Mouse (Mus musculus): ENCODE measurements around the gene Gm15080. TPM values are rescaled to one million over a fixed set of nuclear protein-coding genes. Genes with fewer than 3 reads are reported as not detected.
"Not testable (repeated sequence)": the region's sequence is repeated elsewhere in the genome, so short reads cannot be mapped to it uniquely, and the experiment has no call there.

Gm15080 gene
- total RNA-seq (2014; rRNA removed): not detected in 2 replicates
- polyA plus RNA-seq (2012; rRNA removed): not detected in 2 replicates

GRCm38 (mm10) chrX:147992693-147993092 lies at the start of gene Gm15080:
TSS of gene Gm15080 (plus strand) at chrX:147992993.
- WGBS: 95% methylated on average over 2 of the region's 5 CpGs
- DNase-seq (ENCODE audit: extremely low read depth, low read depth, low spot score); H3K9ac ChIP-seq (ENCODE audit: low read depth, low read length): not testable (repeated sequence)

More at GRCm38 (mm10) chrX:147992693-147993092, at the start of gene Gm15080:
- H3K27ac ChIP-seq (replicated peaks; ENCODE audit: insufficient read depth, low read depth, low read length); H3K4me3 ChIP-seq (ENCODE audit: insufficient read depth, low read depth, low read length); H3K36me3 ChIP-seq (ENCODE audit: control insufficient read depth, insufficient read depth, low read length); H3K4me1 ChIP-seq (ENCODE audit: control insufficient read depth, insufficient read depth, low read length); H3K79me2 ChIP-seq (ENCODE audit: control insufficient read depth, insufficient read depth, low read length); H3K27me3 ChIP-seq (ENCODE audit: control insufficient read depth, insufficient read depth, low read length): not testable (repeated sequence)

Other genes starting within 250 kb of the Gm15080 start
- not detected in 2 replicates for gene Gm15128, start 227.0 kb upstream of the Gm15080 start, total RNA-seq (2014; rRNA removed)
- gene Gm15128, start 227.0 kb upstream of the Gm15080 start, polyA plus RNA-seq (2012; rRNA removed): not detected in 2 replicates
- not detected in 2 replicates for gene Gm15107, start 187.7 kb downstream of the Gm15080 start, total RNA-seq (2014; rRNA removed)
- gene Gm15107, start 187.7 kb downstream of the Gm15080 start, polyA plus RNA-seq (2012; rRNA removed): not detected in 2 replicates